Mouse (Mus musculus): Measurements from ENCODE around the gene Fbxo31. TPM values are rescaled to one million over a fixed set of nuclear protein-coding genes. Genes with fewer than 3 reads are reported as not detected.

Fbxo31 gene
- polyA plus RNA-seq, 1 experiment from 2014 or later, result 15.9 TPM

- no peaks in the 10 kb centered on the region for H3K9me3 ChIP-seq
- H3K27ac ChIP-seq, result no peak overlapping the region
- H3K27me3 ChIP-seq, result no peaks in the 10 kb centered on the region; the same call in 1 of the 2 replicates
- no peaks in the 10 kb centered on the region for H3K36me3 ChIP-seq
- H3K9ac ChIP-seq, result no peak overlapping the region
- ATAC-seq (ENCODE audit: borderline replicate concordance, extremely low read depth, low FRiP score, low TSS enrichment), result no peak
- whole genome bisulfite sequencing, result 39% methylated on average over 13 of the region's 13 CpGs
- H3K4me3 ChIP-seq, result peak overlapping the region; percentile 55
- peak overlapping the region; percentile 72 for H3K4me2 ChIP-seq
- H3K4me1 ChIP-seq, result peaks cover 19% of the 10 kb centered on the region; the same call in 1 of the 2 replicates
These were observed 6.1 kb upstream of the Fbxo31 start for GRCm38 (mm10) chr8:121584730-121585129.

- no peak overlapping the region for H3K27ac ChIP-seq
- peaks cover 17% of the 10 kb centered on the region; the same call in 1 of the 2 replicates for H3K4me1 ChIP-seq
- 41% methylated on average over 8 of the region's 8 CpGs for WGBS
- no peak for ATAC-seq (ENCODE audit: borderline replicate concordance, extremely low read depth, low FRiP score, low TSS enrichment)
- no peaks in the 10 kb centered on the region; the same call in 1 of the 2 replicates for H3K27me3 ChIP-seq
- no peak overlapping the region for H3K4me3 ChIP-seq
- no peak overlapping the region for H3K4me2 ChIP-seq
- no peaks in the 10 kb centered on the region for H3K9me3 ChIP-seq
- H3K36me3 ChIP-seq, result no peaks in the 10 kb centered on the region
- H3K9ac ChIP-seq, result no peak overlapping the region
These were observed 5.0 kb upstream of the Fbxo31 start for GRCm38 (mm10) chr8:121583653-121584052.

GRCm38 (mm10) chr8:121580465-121580864 is 1.9 kb upstream of the Fbxo31 start:
- H3K4me1 ChIP-seq, result peaks cover 28% of the 10 kb centered on the region
- H3K27ac ChIP-seq, result no peak overlapping the region
- no peak overlapping the region for H3K9ac ChIP-seq
- no peaks in the 10 kb centered on the region; the same call in 1 of the 2 replicates for H3K27me3 ChIP-seq
- H3K36me3 ChIP-seq, result no peaks in the 10 kb centered on the region
- ATAC-seq (ENCODE audit: borderline replicate concordance, extremely low read depth, low FRiP score, low TSS enrichment), result no peak
- H3K9me3 ChIP-seq, result no peaks in the 10 kb centered on the region
- H3K4me2 ChIP-seq, result peak overlapping the region; percentile 16; the same call in 1 of the 2 replicates
- H3K4me3 ChIP-seq, result no peak overlapping the region
- 10% methylated on average over 9 of the region's 9 CpGs for WGBS

- ATAC-seq (ENCODE audit: borderline replicate concordance, extremely low read depth, low FRiP score, low TSS enrichment), result peak; percentile 1; the same call in 1 of the 2 replicates
- H3K9ac ChIP-seq, result peak overlapping the region; percentile 69
- H3K9me3 ChIP-seq, result no peaks in the 10 kb centered on the region
- H3K36me3 ChIP-seq, result no peaks in the 10 kb centered on the region
- 0 out of 2 replicates have a peak overlapping the region, but pooled peaks have one; percentile 32 for H3K27ac ChIP-seq
- 1% methylated on average over 37 of the region's 44 CpGs for WGBS
- H3K4me3 ChIP-seq, result peak overlapping the region; percentile 79
- H3K4me1 ChIP-seq, result peaks cover 34% of the 10 kb centered on the region
- peak overlapping the region; percentile 78 for H3K4me2 ChIP-seq
- H3K27me3 ChIP-seq, result no peaks in the 10 kb centered on the region
These were observed 593 bp downstream of the Fbxo31 start for GRCm38 (mm10) chr8:121577751-121578675.

GRCm38 (mm10) chr8:121575661-121576060 is 2.9 kb downstream of the Fbxo31 start:
- Histone ChIP-seq H3K27ac (no peak overlapping the region), H3K36me3 (no peaks in the 10 kb centered on the region), H3K27me3 (no peaks in the 10 kb centered on the region), H3K9me3 (no peaks in the 10 kb centered on the region), H3K4me1 (peaks cover 42% of the 10 kb centered on the region), H3K9ac (no peak overlapping the region), H3K4me2 (no peak overlapping the region), H3K4me3 (no peak overlapping the region)
- WGBS, result 84% methylated on average over 3 of the region's 3 CpGs
- ATAC-seq (ENCODE audit: borderline replicate concordance, extremely low read depth, low FRiP score, low TSS enrichment), result no peak

- Histone ChIP-seq H3K36me3 (no peaks in the 10 kb centered on the region), H3K9ac (no peak overlapping the region), H3K9me3 (no peaks in the 10 kb centered on the region), H3K27me3 (no peaks in the 10 kb centered on the region), H3K4me1 (peaks cover 48% of the 10 kb centered on the region), H3K27ac (no peak overlapping the region), H3K4me3 (no peak overlapping the region), H3K4me2 (no peak overlapping the region)
- peak; percentile 44; the same call in 1 of the 2 replicates for ATAC-seq (ENCODE audit: borderline replicate concordance, extremely low read depth, low FRiP score, low TSS enrichment)
- 20% methylated on average over 3 of the region's 3 CpGs for WGBS
These were observed 5.3 kb downstream of the Fbxo31 start for GRCm38 (mm10) chr8:121573275-121573674.

- no peak overlapping the region for H3K4me2 ChIP-seq
- H3K9me3 ChIP-seq, result no peaks in the 10 kb centered on the region
- no peak overlapping the region for H3K9ac ChIP-seq
- no peaks in the 10 kb centered on the region for H3K27me3 ChIP-seq
- ATAC-seq (ENCODE audit: borderline replicate concordance, extremely low read depth, low FRiP score, low TSS enrichment), result no peak
- H3K4me1 ChIP-seq, result peaks cover 41% of the 10 kb centered on the region
- WGBS, result 66% methylated on average over 7 of the region's 7 CpGs
- H3K4me3 ChIP-seq, result no peak overlapping the region
- H3K27ac ChIP-seq, result no peak overlapping the region
- H3K36me3 ChIP-seq, result no peaks in the 10 kb centered on the region
These were observed 6.5 kb downstream of the Fbxo31 start for GRCm38 (mm10) chr8:121572121-121572520.

GRCm38 (mm10) chr8:121570801-121571200 is 7.8 kb downstream of the Fbxo31 start:
- no peak overlapping the region for H3K9ac ChIP-seq
- no peaks in the 10 kb centered on the region for H3K36me3 ChIP-seq
- H3K27me3 ChIP-seq, result no peaks in the 10 kb centered on the region
- H3K4me1 ChIP-seq, result peaks cover 34% of the 10 kb centered on the region
- H3K4me3 ChIP-seq, result peak overlapping the region; percentile 23
- peak overlapping the region; percentile 49 for H3K4me2 ChIP-seq
- H3K9me3 ChIP-seq, result no peaks in the 10 kb centered on the region
- no peak for ATAC-seq (ENCODE audit: borderline replicate concordance, extremely low read depth, low FRiP score, low TSS enrichment)
- WGBS, result 54% methylated on average over 17 of the region's 17 CpGs
- H3K27ac ChIP-seq, result peak overlapping the region; percentile 16

- peak overlapping the region; percentile 23 for H3K4me3 ChIP-seq
- H3K9ac ChIP-seq, result no peak overlapping the region
- no peaks in the 10 kb centered on the region for H3K36me3 ChIP-seq
- WGBS, result 46% methylated on average over 21 of the region's 21 CpGs
- no peaks in the 10 kb centered on the region for H3K9me3 ChIP-seq
- H3K27ac ChIP-seq, result peak overlapping the region; percentile 16
- H3K4me2 ChIP-seq, result peak overlapping the region; percentile 49
- no peaks in the 10 kb centered on the region for H3K27me3 ChIP-seq
- ATAC-seq (ENCODE audit: borderline replicate concordance, extremely low read depth, low FRiP score, low TSS enrichment), result no peak; the same call in 1 of the 2 replicates
- H3K4me1 ChIP-seq, result peaks cover 34% of the 10 kb centered on the region
These were observed 8.3 kb downstream of the Fbxo31 start for GRCm38 (mm10) chr8:121570335-121570734.

- Histone ChIP-seq H3K27ac (no peak overlapping the region), H3K9ac (no peak overlapping the region), H3K4me2 (no peak overlapping the region), H3K4me1 (peaks cover 28% of the 10 kb centered on the region), H3K4me3 (no peak overlapping the region), H3K27me3 (no peaks in the 10 kb centered on the region), H3K36me3 (no peaks in the 10 kb centered on the region), H3K9me3 (no peaks in the 10 kb centered on the region)
- WGBS, result 62% methylated on average over 6 of the region's 6 CpGs
- no peak for ATAC-seq (ENCODE audit: borderline replicate concordance, extremely low read depth, low FRiP score, low TSS enrichment)
These were observed 10.3 kb downstream of the Fbxo31 start for GRCm38 (mm10) chr8:121568321-121568720.

GRCm38 (mm10) chr8:121563701-121564100 is 14.9 kb downstream of the Fbxo31 start:
- Histone ChIP-seq H3K9ac (no peak overlapping the region), H3K4me3 (no peak overlapping the region), H3K36me3 (peaks cover 7% of the 10 kb centered on the region; the same call in 1 of the 2 replicates), H3K27me3 (no peaks in the 10 kb centered on the region), H3K27ac (no peak overlapping the region), H3K4me1 (0 out of 2 replicates have a peak, but pooled peaks cover 6% of the 10 kb centered on the region), H3K9me3 (no peaks in the 10 kb centered on the region), H3K4me2 (no peak overlapping the region)
- WGBS, result 63% methylated on average over 6 of the region's 6 CpGs
- ATAC-seq (ENCODE audit: borderline replicate concordance, extremely low read depth, low FRiP score, low TSS enrichment), result no peak

- no peaks in the 10 kb centered on the region for H3K9me3 ChIP-seq
- ATAC-seq (ENCODE audit: borderline replicate concordance, extremely low read depth, low FRiP score, low TSS enrichment), result no peak
- no peak overlapping the region for H3K4me2 ChIP-seq
- H3K4me1 ChIP-seq, result no peaks in the 10 kb centered on the region
- H3K27ac ChIP-seq, result no peak overlapping the region
- peaks cover 7% of the 10 kb centered on the region; the same call in 1 of the 2 replicates for H3K36me3 ChIP-seq
- no peak overlapping the region for H3K9ac ChIP-seq
- H3K4me3 ChIP-seq, result no peak overlapping the region
- no peaks in the 10 kb centered on the region for H3K27me3 ChIP-seq
- WGBS, result 61% methylated on average over 9 of the region's 9 CpGs
These were observed 15.7 kb downstream of the Fbxo31 start for GRCm38 (mm10) chr8:121562941-121563351.
